Mouse (Mus musculus) stomach, embryonic 14.5 days (tissue): ENCODE measurements around the gene Olfr551. TPM values are rescaled to one million over a fixed set of nuclear protein-coding genes. Genes with fewer than 3 reads are reported as not detected.

ENCODE experiments used
- ATAC-seq: fragments of 200-750 bp; cut with Nextera tagmentation; 2 replicates; pipeline ENCODE4 v1.8.0; 2017; ENCODE audit warnings: low read depth, moderate TSS enrichment; ENCODE audit not compliant: insufficient number of reproducible peaks, insufficient read depth, low FRiP score
- H3K27ac ChIP-seq: fragments of 300-500 bp; sonication (generic); 2 replicates; pipeline ENCODE4 v1.5.1; 2014; ENCODE audit warnings: mild to moderate bottlenecking, low read length, moderate library complexity, mixed read lengths
- H3K27me3 ChIP-seq: fragments of 300-500 bp; sonication (generic); 2 replicates; pipeline ENCODE4 v1.6.1; 2014; ENCODE audit warnings: low read length, control low read depth, mixed read lengths; ENCODE audit not compliant: control insufficient read depth, insufficient read depth
- H3K36me3 ChIP-seq: fragments of 300-500 bp; sonication (generic); 2 replicates; pipeline ENCODE4 v1.6.1; 2014; ENCODE audit warnings: mild to moderate bottlenecking, control low read depth, low read length, moderate library complexity, mixed read lengths; ENCODE audit not compliant: control insufficient read depth, insufficient read depth
- H3K4me1 ChIP-seq: fragments of 300-500 bp; sonication (generic); 2 replicates; pipeline ENCODE4 v1.6.1; 2014; ENCODE audit warnings: low read length, control low read depth, mixed read lengths; ENCODE audit not compliant: control insufficient read depth, insufficient read depth
- H3K4me2 ChIP-seq: fragments of 300-500 bp; sonication (generic); replicated peaks from 2 replicates; pipeline ENCODE4 v1.6.1; 2014; ENCODE audit warnings: low read depth, low read length, control low read depth
- H3K4me3 ChIP-seq: fragments of 300-500 bp; sonication (generic); 2 replicates; pipeline ENCODE4 v1.5.1; 2014; ENCODE audit warnings: low read depth, low read length, control low read depth
- H3K9ac ChIP-seq: fragments of 300-500 bp; sonication (generic); replicated peaks from 2 replicates; pipeline ENCODE4 v1.6.1; 2014; ENCODE audit warnings: low read depth, mild to moderate bottlenecking, control low read depth, low read length, moderate library complexity, mixed read lengths
- H3K9me3 ChIP-seq: fragments of 300-500 bp; sonication (generic); 2 replicates; pipeline ENCODE4 v1.6.1; 2016; ENCODE audit warnings: low read depth, low read length, control low read depth; ENCODE audit not compliant: control insufficient read depth
- WGBS: fragments of 180-500 bp; shearing (Covaris S2); extraction: QIAGEN DNeasy Blood & Tissue Kit; methylation state at CpG from one replicate; pipeline ENCODE4 v1.1.7; 2014; 5-methylcytosine and 5-hydroxymethylcytosine counted together
- polyA plus RNA-seq: library from polyadenylated mRNA; unstranded; fragments of >200 nt; fragmentation: Nextera tagmentation; extraction: Ambion mirVana; gene quantifications from 2 replicates; pipeline ENCODE4 v1.2.1, GENCODE M21; 2014

Gene Olfr551
- polyA plus RNA-seq, 1 experiment from 2014 or later: not detected

GRCm38 (mm10) chr7:102534449-102534848 is 57.2 kb downstream of the Olfr551 start, which contains the start of gene Olfr547:
Gene Olfr547 (plus strand): TSS chr7:102534749.
- Histone ChIP-seq H3K27me3 (no peaks in the 10 kb centered on the region), H3K36me3 (no peaks in the 10 kb centered on the region), H3K9ac (no peak within 1 kb of the TSS), H3K4me2 (no peak within 1 kb of the TSS), H3K4me3 (no peak within 1 kb of the TSS), H3K4me1 (no peaks in the 10 kb centered on the region), H3K27ac (no peak within 1 kb of the TSS), H3K9me3 (no peaks in the 10 kb centered on the region)
- WGBS: 82% methylated on average over 1 of the region's 1 CpGs
- ATAC-seq: no peak

Other genes with a start within 250 kb of the Olfr551 start
- 145 and 148 TPM in 2 replicates for gene Rrm1, start 150.2 kb downstream of the Olfr551 start, polyA plus RNA-seq
- gene Olfr543, start 110.2 kb downstream of the Olfr551 start, polyA plus RNA-seq: 0.22 and 0.60 TPM in 2 replicates
- 0.10 TPM in 1 of 2 replicates, not detected in the other for gene Olfr544, start 103.6 kb downstream of the Olfr551 start, polyA plus RNA-seq
- 0.09 TPM in 1 of 2 replicates, not detected in the other for gene Olfr545, start 92.3 kb downstream of the Olfr551 start, polyA plus RNA-seq
- gene Olfr547, start 57.1 kb downstream of the Olfr551 start, polyA plus RNA-seq: not detected in 2 replicates
- not detected in 2 replicates for gene Olfr548-ps1, start 51.0 kb downstream of the Olfr551 start, polyA plus RNA-seq
- not detected in 2 replicates for gene Olfr549, start 42.0 kb downstream of the Olfr551 start, polyA plus RNA-seq
- gene Trim21, start 26.4 kb downstream of the Olfr551 start, polyA plus RNA-seq: 0.97 and 2.1 TPM in 2 replicates
- not detected in 2 replicates for gene Olfr550, start 20.4 kb downstream of the Olfr551 start, polyA plus RNA-seq
- not detected in 2 replicates for gene Olfr552, start 5.9 kb upstream of the Olfr551 start, polyA plus RNA-seq
- not detected in 2 replicates for gene Olfr553, start 26.3 kb upstream of the Olfr551 start, polyA plus RNA-seq
- not detected in 2 replicates for gene Olfr554, start 46.5 kb upstream of the Olfr551 start, polyA plus RNA-seq
- gene Olfr555, start 66.9 kb upstream of the Olfr551 start, polyA plus RNA-seq: not detected in 2 replicates
- not detected in 2 replicates for gene Olfr556, start 73.0 kb upstream of the Olfr551 start, polyA plus RNA-seq
- 17.0 and 22.1 TPM in 2 replicates for gene Trim68, start 95.4 kb upstream of the Olfr551 start, polyA plus RNA-seq
- gene Olfr557, start 104.0 kb upstream of the Olfr551 start, polyA plus RNA-seq: not detected in 2 replicates
- 0.13 and 0.17 TPM in 2 replicates for gene Olfr558, start 110.3 kb upstream of the Olfr551 start, polyA plus RNA-seq
- gene Olfr33, start 127.2 kb upstream of the Olfr551 start, polyA plus RNA-seq: not detected in 2 replicates
- gene Olfr559, start 135.6 kb upstream of the Olfr551 start, polyA plus RNA-seq: not detected in 2 replicates
- gene Olfr560, start 167.5 kb upstream of the Olfr551 start, polyA plus RNA-seq: not detected in 2 replicates
- 0.18 and 0.49 TPM in 2 replicates for gene Olfr78, start 167.6 kb upstream of the Olfr551 start, polyA plus RNA-seq
- gene Olfr561, start 179.3 kb upstream of the Olfr551 start, polyA plus RNA-seq: not detected in 2 replicates
- not detected in 2 replicates for gene Olfr564, start 211.6 kb upstream of the Olfr551 start, polyA plus RNA-seq